Mouse (Mus musculus) embryonic facial prominence, embryonic 14.5 days (tissue): ENCODE measurements at regions not wholly inside any gene's neighbourhood (a gene's known extent, or its start where the extent isn't known, plus 50 kb on each side); places are given as distances from the start of the nearest gene placed in this dataset.

Experiments
- ATAC-seq: fragments of 200-750 bp; cut with Nextera tagmentation; 2 replicates; pipeline ENCODE4 v1.8.0; 2017; ENCODE audit warnings: low read depth, moderate number of reproducible peaks, moderate TSS enrichment
- DNase-seq: peaks from one replicate; pipeline ENCODE4 v3.0.0-alpha.2; 2015; ENCODE audit warnings: low spot score
- H3K27ac ChIP-seq: fragments of 300-500 bp; sonication (generic); replicated peaks from 2 replicates; pipeline ENCODE4 v1.5.1; 2014; ENCODE audit warnings: low read depth, mild to moderate bottlenecking, low read length, moderate library complexity
- H3K27me3 ChIP-seq: fragments of 300-500 bp; sonication (generic); replicated peaks from 2 replicates; pipeline ENCODE4 v1.6.1; 2014; ENCODE audit warnings: low read length; ENCODE audit not compliant: control insufficient read depth, insufficient read depth
- H3K36me3 ChIP-seq: fragments of 300-500 bp; sonication (generic); 2 replicates; pipeline ENCODE4 v1.6.1; 2014; ENCODE audit warnings: low read length, mixed read lengths; ENCODE audit not compliant: control insufficient read depth, insufficient read depth
- H3K4me1 ChIP-seq: fragments of 300-500 bp; sonication (generic); 2 replicates; pipeline ENCODE4 v1.6.1; 2014; ENCODE audit warnings: antibody characterized with exemption, low read length; ENCODE audit not compliant: control insufficient read depth, insufficient read depth
- H3K4me2 ChIP-seq: fragments of 300-500 bp; sonication (generic); 2 replicates; pipeline ENCODE4 v1.6.1; 2014; ENCODE audit warnings: low read depth, mild to moderate bottlenecking, low read length, moderate library complexity, mixed read lengths
- H3K4me3 ChIP-seq: fragments of 300-500 bp; sonication (generic); 2 replicates; pipeline ENCODE4 v1.5.1; 2014; ENCODE audit warnings: low read depth, mild to moderate bottlenecking, low read length
- H3K9ac ChIP-seq: fragments of 300-500 bp; sonication (generic); 2 replicates; pipeline ENCODE4 v1.6.1; 2014; ENCODE audit warnings: low read depth, mild to moderate bottlenecking, low read length, moderate library complexity, mixed read lengths
- H3K9me3 ChIP-seq: fragments of 300-500 bp; sonication (generic); 2 replicates; pipeline ENCODE4 v1.6.1; 2016; ENCODE audit warnings: low read length; ENCODE audit not compliant: control insufficient read depth
- WGBS: fragments of 180-500 bp; shearing (Covaris S2); extraction: QIAGEN DNeasy Blood & Tissue Kit; methylation state at CpG from one replicate; pipeline ENCODE4 v1.1.7; 2014; 5-methylcytosine and 5-hydroxymethylcytosine counted together

DNA sequence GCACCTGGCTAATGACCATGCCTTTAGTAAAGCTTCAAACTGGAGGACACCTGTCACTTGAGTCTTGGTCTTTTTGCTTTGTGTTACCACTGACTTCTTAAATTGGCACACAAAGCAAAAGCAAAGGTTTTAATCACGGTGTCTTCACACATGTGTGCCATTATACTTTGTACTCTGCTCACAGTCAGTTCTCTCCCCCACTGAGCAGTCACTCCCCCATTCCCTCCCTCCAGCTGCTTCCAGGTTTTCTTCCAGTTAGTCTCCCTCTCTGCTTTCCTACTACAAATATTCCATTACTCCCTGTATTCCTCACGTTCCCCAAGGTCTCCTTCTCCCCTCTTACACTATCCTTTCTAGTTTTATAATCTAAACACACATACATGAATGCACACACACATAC lies 530.0 kb upstream of the Tbl1xr1 start:
- ATAC-seq = no peak
- 22% methylated on average over 2 of the region's 2 CpGs for WGBS
- Histone ChIP-seq H3K4me1 (peaks cover 15% of the 10 kb centered on the region), H3K4me3 (no peak overlapping the region), H3K27ac (no peak overlapping the region), H3K4me2 (no peak overlapping the region), H3K9me3 (no peaks in the 10 kb centered on the region), H3K9ac (no peak overlapping the region), H3K36me3 (no peaks in the 10 kb centered on the region), H3K27me3 (no peaks in the 10 kb centered on the region)
- no peak for DNase-seq

DNA sequence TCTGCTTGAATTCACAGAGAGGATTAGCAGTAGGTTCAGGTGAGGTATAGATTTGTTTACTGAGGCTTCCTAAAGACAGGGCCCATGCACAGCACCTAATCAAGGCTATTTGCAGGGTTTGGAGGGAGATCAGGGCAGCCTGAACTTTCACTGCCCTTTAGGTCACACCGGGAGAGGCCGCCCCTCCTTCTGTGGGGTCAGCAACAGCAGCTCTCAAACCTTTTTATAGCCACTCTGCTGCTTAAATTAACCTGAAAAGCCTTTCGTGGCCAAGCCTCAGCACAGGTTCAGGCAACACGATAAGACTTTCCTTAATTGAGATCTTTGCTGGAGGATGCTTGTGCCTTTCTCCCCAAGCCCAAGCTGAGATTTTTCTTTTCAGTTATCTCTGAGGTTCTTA lies 526.8 kb upstream of the Tbl1xr1 start:
- Histone ChIP-seq H3K9me3 (no peaks in the 10 kb centered on the region), H3K4me3 (no peak overlapping the region), H3K27ac (no peak overlapping the region), H3K27me3 (no peaks in the 10 kb centered on the region), H3K9ac (no peak overlapping the region), H3K36me3 (no peaks in the 10 kb centered on the region), H3K4me2 (no peak overlapping the region), H3K4me1 (peaks cover 22% of the 10 kb centered on the region)
- DNase-seq (no peak), ATAC-seq (no peak)
- 56% methylated on average over 4 of the region's 4 CpGs for WGBS

DNA sequence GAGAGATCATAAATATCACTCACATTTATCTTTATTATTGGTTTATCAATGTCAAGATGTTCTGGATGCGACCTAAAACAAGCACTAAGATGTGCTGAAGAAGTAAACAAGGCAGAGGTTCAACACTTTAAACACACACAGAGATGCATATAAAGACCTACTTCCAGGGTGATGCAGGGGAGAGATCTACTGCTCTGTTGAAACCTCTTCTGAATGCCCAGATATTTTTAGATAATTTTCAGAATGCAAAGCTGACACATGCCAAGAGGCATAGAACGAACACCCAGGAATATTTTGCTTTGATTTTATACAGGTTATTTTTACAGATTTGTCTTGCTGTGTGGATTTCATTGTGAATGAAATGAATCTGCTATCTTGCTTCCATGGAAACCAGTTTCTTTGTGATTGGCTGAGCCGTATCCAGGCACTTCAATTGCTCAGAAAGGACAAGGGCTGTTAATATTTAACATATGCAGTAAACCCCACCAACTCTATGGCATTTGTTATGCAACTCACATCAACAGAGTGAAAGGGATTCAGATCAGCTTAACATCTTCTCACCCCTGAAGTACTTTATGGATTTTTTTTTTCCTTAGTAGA lies 523.2 kb upstream of the Tbl1xr1 start:
- Histone ChIP-seq H3K27me3 (no peaks in the 10 kb centered on the region), H3K9me3 (no peaks in the 10 kb centered on the region), H3K36me3 (no peaks in the 10 kb centered on the region), H3K4me3 (no peak overlapping the region), H3K27ac (no peak overlapping the region), H3K9ac (no peak overlapping the region), H3K4me1 (peaks cover 13% of the 10 kb centered on the region), H3K4me2 (no peak overlapping the region)
- ATAC-seq = no peak; the same call in 1 of the 2 replicates
- 42% methylated on average over 3 of the region's 3 CpGs for WGBS
- DNase-seq = peak; percentile 41

DNA sequence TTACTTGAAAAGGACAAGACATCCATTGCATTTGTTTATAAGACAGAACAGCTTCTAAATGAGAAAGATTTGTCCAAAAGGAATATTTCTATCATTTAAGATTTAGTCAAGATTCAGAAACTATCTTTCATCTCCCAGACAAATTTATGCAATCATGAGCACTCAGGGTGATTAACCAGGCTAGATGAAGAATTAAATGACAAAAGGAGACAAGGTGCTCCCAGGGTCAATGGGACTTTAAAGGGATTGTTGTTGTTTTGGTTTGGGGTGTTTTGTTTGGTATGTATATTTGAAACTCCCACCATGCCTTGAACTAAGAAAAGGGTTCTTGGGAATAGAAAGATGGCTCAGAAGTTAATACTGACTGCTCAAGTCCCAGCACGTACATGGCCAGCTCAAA lies 522.6 kb upstream of the Tbl1xr1 start:
- no peak overlapping the region for H3K9ac ChIP-seq
- WGBS = 56% methylated on average over 1 of the region's 1 CpGs
- no peak for ATAC-seq
- H3K9me3 ChIP-seq = no peaks in the 10 kb centered on the region
- H3K27ac ChIP-seq = no peak overlapping the region
- no peak for DNase-seq
- no peak overlapping the region for H3K4me2 ChIP-seq
- peaks cover 17% of the 10 kb centered on the region for H3K4me1 ChIP-seq
- no peak overlapping the region for H3K4me3 ChIP-seq
- no peaks in the 10 kb centered on the region for H3K27me3 ChIP-seq
- H3K36me3 ChIP-seq = no peaks in the 10 kb centered on the region

DNA sequence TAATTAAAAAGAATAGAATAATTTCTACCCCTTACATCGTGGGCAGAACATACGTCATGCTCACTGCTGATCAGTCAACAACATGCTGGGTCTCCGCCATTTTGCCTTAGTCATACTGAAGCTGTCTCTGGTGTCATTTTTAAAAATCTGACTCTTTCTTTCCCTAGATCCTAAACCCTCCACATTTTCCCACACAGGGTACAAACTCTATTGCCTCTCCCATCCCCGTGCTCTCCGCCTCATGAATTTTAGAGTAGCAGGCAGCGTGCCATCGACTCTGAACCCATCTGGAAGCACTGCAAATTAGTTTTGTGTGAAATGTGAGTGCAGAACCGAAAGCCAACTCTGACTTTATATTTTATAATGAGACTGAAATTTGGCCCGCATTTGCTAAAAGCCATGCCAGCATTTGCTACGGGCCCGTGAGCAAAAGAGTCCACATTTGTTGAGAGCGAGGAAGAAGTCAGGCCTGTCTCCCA lies 518.5 kb upstream of the Tbl1xr1 start:
- Histone ChIP-seq H3K36me3 (no peaks in the 10 kb centered on the region), H3K4me1 (peaks cover 21% of the 10 kb centered on the region), H3K9ac (no peak overlapping the region), H3K4me3 (no peak overlapping the region), H3K4me2 (no peak overlapping the region), H3K27me3 (no peaks in the 10 kb centered on the region), H3K27ac (0 out of 2 replicates have a peak overlapping the region, but pooled peaks have one; percentile 10), H3K9me3 (no peaks in the 10 kb centered on the region)
- DNase-seq (peak; percentile 89), ATAC-seq (peak; percentile 61)
- 47% methylated on average over 12 of the region's 12 CpGs for WGBS

DNA sequence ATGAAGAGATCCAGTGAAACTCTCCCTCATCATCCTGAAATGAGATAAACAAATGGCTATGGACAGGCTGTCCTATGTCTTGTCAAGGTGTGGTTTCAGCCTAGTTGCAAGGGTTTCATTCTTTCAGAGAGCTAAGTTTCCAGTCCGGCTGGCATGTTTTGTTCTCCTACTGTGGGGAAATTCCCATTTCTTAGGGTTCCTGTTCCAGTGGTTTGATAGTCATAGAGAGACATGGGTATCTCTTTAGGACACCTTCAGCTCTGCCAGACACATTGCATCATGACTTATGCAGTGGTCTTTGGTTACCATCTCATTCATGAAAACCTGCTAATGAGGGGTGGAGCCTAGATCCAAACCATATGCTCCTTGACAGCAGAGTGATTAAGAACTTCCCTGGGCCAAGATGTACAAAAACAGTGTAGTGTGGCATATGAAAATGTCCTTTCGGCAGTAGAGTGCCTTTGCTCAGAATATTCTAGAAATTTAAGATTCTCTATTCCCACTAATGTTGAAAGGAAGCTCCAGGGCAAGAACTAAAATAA lies 513.6 kb upstream of the Tbl1xr1 start:
- 85% methylated on average over 2 of the region's 2 CpGs for WGBS
- no peaks in the 10 kb centered on the region for H3K27me3 ChIP-seq
- no peaks in the 10 kb centered on the region for H3K36me3 ChIP-seq
- no peak for ATAC-seq
- H3K27ac ChIP-seq = no peak overlapping the region
- no peaks in the 10 kb centered on the region for H3K9me3 ChIP-seq
- peaks cover 31% of the 10 kb centered on the region for H3K4me1 ChIP-seq
- H3K9ac ChIP-seq = no peak overlapping the region
- no peak overlapping the region for H3K4me2 ChIP-seq
- H3K4me3 ChIP-seq = no peak overlapping the region
- DNase-seq = no peak

DNA sequence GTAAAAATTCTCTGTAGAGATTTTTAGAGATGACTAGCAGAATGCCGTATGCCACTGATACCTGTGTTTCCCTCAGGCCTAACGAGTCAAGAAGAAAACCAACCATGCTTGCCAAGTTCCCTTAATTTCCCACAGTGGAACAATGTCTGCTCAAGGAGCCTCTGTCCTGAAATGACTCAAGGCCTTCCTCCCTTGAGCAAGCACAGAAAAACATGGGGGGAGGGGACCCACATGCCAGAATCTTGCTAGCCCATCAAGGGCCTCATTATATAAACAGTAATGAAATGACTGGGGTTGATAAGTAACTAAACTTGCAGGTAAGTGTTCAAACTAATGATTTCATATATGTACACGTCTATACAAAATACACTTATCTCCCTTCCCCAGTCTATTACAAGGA lies 513.0 kb upstream of the Tbl1xr1 start:
- H3K4me1 ChIP-seq = peaks cover 25% of the 10 kb centered on the region
- no peak overlapping the region for H3K9ac ChIP-seq
- H3K36me3 ChIP-seq = no peaks in the 10 kb centered on the region
- no peak overlapping the region for H3K4me3 ChIP-seq
- H3K27ac ChIP-seq = no peak overlapping the region
- 51% methylated on average over 3 of the region's 3 CpGs for WGBS
- H3K27me3 ChIP-seq = no peaks in the 10 kb centered on the region
- ATAC-seq (no peak), DNase-seq (peak; percentile 49)
- no peaks in the 10 kb centered on the region for H3K9me3 ChIP-seq
- H3K4me2 ChIP-seq = no peak overlapping the region

DNA sequence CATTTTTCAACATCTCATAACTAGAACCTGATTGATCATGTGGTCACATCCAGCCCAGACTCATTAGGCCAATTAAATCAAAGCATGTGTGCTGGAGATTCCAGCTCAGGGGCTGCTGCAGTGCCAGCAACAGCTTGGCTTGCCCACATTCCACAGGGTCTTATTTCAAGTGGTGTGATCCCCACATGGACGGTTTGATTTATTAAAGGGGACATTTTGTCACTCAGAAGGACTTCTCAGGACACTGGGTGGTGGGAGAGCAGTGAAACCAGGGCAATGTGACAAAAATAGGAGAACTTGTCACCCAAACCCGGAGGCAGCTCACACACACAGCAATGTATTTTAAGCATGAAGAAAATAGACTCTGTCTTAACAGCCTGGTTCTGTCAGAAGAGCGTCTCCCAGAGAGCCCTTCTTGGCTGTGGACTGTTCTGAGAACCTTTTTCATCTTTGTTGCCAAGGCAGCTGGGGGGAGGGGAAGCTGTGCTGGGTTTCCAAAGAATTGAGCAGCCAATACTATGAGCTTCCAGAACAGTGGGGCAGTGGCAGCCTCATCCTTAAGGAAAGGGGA lies 512.2 kb upstream of the Tbl1xr1 start:
- Histone ChIP-seq H3K27ac (peak overlapping the region; percentile 74), H3K36me3 (no peaks in the 10 kb centered on the region), H3K4me3 (no peak overlapping the region), H3K4me1 (peaks cover 23% of the 10 kb centered on the region), H3K4me2 (peak overlapping the region; percentile 21; the same call in 1 of the 2 replicates), H3K9ac (no peak overlapping the region), H3K27me3 (no peaks in the 10 kb centered on the region), H3K9me3 (no peaks in the 10 kb centered on the region)
- DNase-seq (peak; percentile 92), ATAC-seq (peak; percentile 92)
- WGBS = 2% methylated on average over 3 of the region's 3 CpGs
